Mouse (Mus musculus): Measurements from ENCODE around the gene Plekhm3. TPM values are rescaled to one million over a fixed set of nuclear protein-coding genes. Genes with fewer than 3 reads are reported as not detected.

The Plekhm3 gene
- polyA plus RNA-seq, 1 experiment from 2014 or later: 7.6 TPM

DNA sequence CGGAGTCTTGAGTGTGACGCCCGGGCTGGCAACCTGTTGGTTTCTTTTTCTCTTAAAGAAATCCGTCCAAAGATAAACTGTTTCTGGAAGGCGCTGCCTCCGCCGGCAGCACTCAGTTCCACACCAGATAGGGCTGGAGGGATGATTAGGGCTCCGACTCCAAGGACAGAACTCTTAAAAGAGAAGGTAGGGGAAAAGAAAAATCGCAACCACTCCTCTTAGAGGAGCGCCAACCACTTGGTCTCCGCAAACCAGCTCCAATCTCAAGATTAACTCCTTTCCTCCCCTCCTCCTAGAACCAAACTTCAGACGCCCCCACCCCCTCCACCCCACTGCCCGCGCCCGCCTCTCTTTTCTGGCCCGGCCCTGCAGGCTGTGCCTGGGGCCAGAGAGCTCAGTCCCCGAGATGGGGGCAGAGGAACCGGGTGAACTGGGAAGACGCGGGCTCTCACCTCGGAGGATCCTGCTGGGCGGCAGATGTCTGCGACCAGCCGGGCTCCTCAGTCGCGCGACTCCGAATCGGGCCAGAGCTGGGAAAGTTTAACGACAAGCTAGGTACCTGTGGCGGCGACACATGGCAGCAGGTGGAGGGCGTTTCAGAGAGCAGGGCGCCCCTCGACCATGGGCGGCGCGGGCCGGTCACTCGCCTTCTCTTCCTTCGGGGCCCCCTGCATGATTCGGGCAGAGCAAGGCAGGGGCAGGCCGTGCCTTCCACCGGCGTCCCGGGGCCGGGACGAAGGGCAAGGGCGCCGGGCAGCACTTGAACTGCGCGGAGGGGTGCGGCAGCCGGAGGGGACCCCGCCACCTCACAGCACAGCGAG, 219.7 kb downstream of the Plekhm3 start:
- Histone ChIP-seq H3K27me3 (peaks cover 35% of the 10 kb centered on the region), H3K4me2 (replicated peaks) (peak overlapping the region; percentile 96), H3K9ac (peak overlapping the region; percentile 57), H3K9me3 (replicated peaks) (no peaks in the 10 kb centered on the region), H3K4me1 (peaks cover 37% of the 10 kb centered on the region), H3K4me3 (replicated peaks) (peak overlapping the region; percentile 72), H3K27ac (replicated peaks) (peak overlapping the region; percentile 74), H3K36me3 (no peaks in the 10 kb centered on the region; the same call in 1 of the 2 replicates)
- under 1% methylated on average over 55 of the region's 56 CpGs for WGBS
- ATAC-seq (ENCODE audit: insufficient number of reproducible peaks, low FRiP score, low TSS enrichment, low read depth): no peak

Other genes with a start within 250 kb of the Plekhm3 start
- gene Fzd5, start 219.1 kb downstream of the Plekhm3 start, polyA plus RNA-seq (2015; fragmentation: Nextera tagmentation; extraction: Ambion mirVana): 2.1 and 2.3 TPM in 2 replicates
- 0.09 TPM in 1 of 2 replicates, not detected in the other for gene Akr1cl, start 75.9 kb upstream of the Plekhm3 start, polyA plus RNA-seq (2015; fragmentation: Nextera tagmentation; extraction: Ambion mirVana)
- gene Cryge, start 94.3 kb upstream of the Plekhm3 start, polyA plus RNA-seq (2015; fragmentation: Nextera tagmentation; extraction: Ambion mirVana): 1.8 and 2.4 TPM in 2 replicates
- gene Crygd, start 106.6 kb upstream of the Plekhm3 start, polyA plus RNA-seq (2015; fragmentation: Nextera tagmentation; extraction: Ambion mirVana): 1.9 and 2.0 TPM in 2 replicates
- gene Crygc, start 116.9 kb upstream of the Plekhm3 start, polyA plus RNA-seq (2015; fragmentation: Nextera tagmentation; extraction: Ambion mirVana): 1.8 and 1.9 TPM in 2 replicates
- gene Crygb, start 125.5 kb upstream of the Plekhm3 start, polyA plus RNA-seq (2015; fragmentation: Nextera tagmentation; extraction: Ambion mirVana): 2.7 and 4.1 TPM in 2 replicates
- gene Cryga, start 146.5 kb upstream of the Plekhm3 start, polyA plus RNA-seq (2015; fragmentation: Nextera tagmentation; extraction: Ambion mirVana): 5.7 and 7.3 TPM in 2 replicates
- not detected in 2 replicates for gene Gm28845, start 162.7 kb upstream of the Plekhm3 start, polyA plus RNA-seq (2015; fragmentation: Nextera tagmentation; extraction: Ambion mirVana)
- gene D630023F18Rik, start 166.4 kb upstream of the Plekhm3 start, polyA plus RNA-seq (2015; fragmentation: Nextera tagmentation; extraction: Ambion mirVana): 0.27 and 0.33 TPM in 2 replicates
- gene Idh1, start 229.7 kb upstream of the Plekhm3 start, polyA plus RNA-seq (2015; fragmentation: Nextera tagmentation; extraction: Ambion mirVana): 125 and 126 TPM in 2 replicates
- 10.7 and 10.9 TPM in 2 replicates for gene Pikfyve, start 229.9 kb upstream of the Plekhm3 start, polyA plus RNA-seq (2015; fragmentation: Nextera tagmentation; extraction: Ambion mirVana)

All from embryonic facial prominence, embryonic 15.5 days (tissue).